Mouse (Mus musculus) CD8-positive naive resting alpha-beta T cell, adult 57 days (primary cell): Measurements from ENCODE around the gene Eomes. TPM values are rescaled to one million over a fixed set of nuclear protein-coding genes. Genes with fewer than 3 reads are reported as not detected.

Source experiments
- total RNA-seq: library from RNA; stranded (reverse); gene quantifications from one replicate; pipeline ENCODE4 v1.2.4, GENCODE M21; 2023

The Eomes gene
- 17.1 TPM for total RNA-seq

GRCm38 (mm10) chr9:118477961-118478360, at the start of gene Eomes:
Gene Eomes (plus strand): TSS chr9:118478212.

DNA sequence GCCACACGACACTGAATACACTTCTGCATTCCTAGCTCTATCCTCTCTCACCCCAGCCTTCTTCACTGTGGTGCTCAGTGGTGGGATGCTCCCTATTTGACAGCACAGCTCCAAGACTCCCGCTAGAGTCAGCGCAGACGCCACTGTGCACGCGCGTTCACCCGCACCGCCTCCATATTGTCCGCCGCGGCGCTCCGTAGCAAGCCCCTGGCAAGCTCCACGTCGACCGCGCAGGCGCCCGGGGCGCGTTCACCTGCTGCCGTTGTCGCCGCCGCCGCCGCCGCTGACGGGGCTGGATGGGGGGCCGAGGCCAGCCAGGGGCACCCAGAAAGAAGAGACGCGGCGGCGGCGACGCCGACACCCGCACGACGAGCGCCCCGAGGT, 28.0 kb downstream of the Eomes start, which contains the start of gene Golga4:
TSS of gene Golga4 (plus strand) at position 248 of the 384 bp plus-strand sequence.

Other genes with a start within 250 kb of the Eomes start
- 88.5 TPM for gene Golga4, start 28.1 kb downstream of the Eomes start, total RNA-seq
- 0.52 TPM for gene Itga9, start 128.5 kb downstream of the Eomes start, total RNA-seq